In genomic region chr11:83852016-83852355, GRCm38 (mm10) we compare ENCODE assay signal across 9 mouse cellular contexts. TPM values are rescaled to one million over a fixed set of nuclear protein-coding genes. Genes with fewer than 3 reads are reported as not detected.
DNase-seq lines count a peak whose midpoint lies in the region; ATAC-seq and TF ChIP-seq lines count a peak whose summit lies in the region.
"Had no signal": no experiment of that assay in that cellular context is flagged by ENCODE, and none has a peak within 500 bp of the region (broad histone marks: within the 10 kb centered on the region; RNA-seq: fewer than 3 reads in every experiment).

No protein-coding gene starts in this region.

- peak; percentile 58 for DNase-seq in lung, embryonic 14.5 days
- DNase-seq in lung, adult 18-20 months = no peak
- DNase-seq in embryonic facial prominence, embryonic 14.5 days (ENCODE audit: low spot score) = peak; percentile 8
- peak; percentile 76 to 85 for DNase-seq in kidney, postnatal 36 days
- DNase-seq in neural tube, embryonic 11.5 days (ENCODE audit: low spot score) = peak; percentile 52
- no peak for DNase-seq in frontal cortex, postnatal 25 days (ENCODE audit: low spot score in 2 of 2)
- no peak for DNase-seq in adrenal gland, adult 18-20 months (ENCODE audit: low spot score in 2 of 2)

- no peaks in the 10 kb centered on the region for H3K9me3 ChIP-seq in lung, embryonic 14.5 days (ENCODE audit: low read depth, low read length)
- no peaks in the 10 kb centered on the region for H3K9me3 ChIP-seq in embryonic facial prominence, embryonic 14.5 days (ENCODE audit: control insufficient read depth, low read length)
- H3K9me3 ChIP-seq in neural tube, embryonic 11.5 days (ENCODE audit: control insufficient read depth, low read length) = no peaks in the 10 kb centered on the region
- no peaks in the 10 kb centered on the region for H3K9me3 ChIP-seq in forebrain, embryonic 16.5 days (ENCODE audit: control insufficient read depth, low read length)

- no peak; the same call in 1 of the 2 replicates for ATAC-seq in lung, embryonic 14.5 days (ENCODE audit: insufficient read depth)
- no peak for ATAC-seq in embryonic facial prominence, embryonic 14.5 days (ENCODE audit: low read depth)
- no peak for ATAC-seq in neural tube, embryonic 11.5 days (ENCODE audit: insufficient read depth, low FRiP score, low TSS enrichment)
- no peak for ATAC-seq in forebrain, embryonic 16.5 days
- ATAC-seq: Patski had no signal

- H3K4me3 ChIP-seq in lung, embryonic 14.5 days (ENCODE audit: low read depth, low read length) = peak overlapping the region; percentile 44
- peak overlapping the region; percentile 12; the same call in 1 of the 2 replicates for H3K4me3 ChIP-seq in embryonic facial prominence, embryonic 14.5 days (ENCODE audit: low read depth, low read length)
- peak overlapping the region; percentile 11; the same call in 1 of the 2 replicates for H3K4me3 ChIP-seq in neural tube, embryonic 11.5 days (ENCODE audit: low read depth, low read length)
- no peak overlapping the region for H3K4me3 ChIP-seq in forebrain, embryonic 16.5 days (replicated peaks; ENCODE audit: low read length)

- H3K4me2 ChIP-seq in lung, embryonic 14.5 days = peak overlapping the region; percentile 62
- H3K4me2 ChIP-seq in embryonic facial prominence, embryonic 14.5 days (ENCODE audit: low read depth, low read length) = no peak overlapping the region
- H3K4me2 ChIP-seq in neural tube, embryonic 11.5 days (ENCODE audit: low read depth) = no peak overlapping the region; the same call in 1 of the 2 replicates
- H3K4me2 ChIP-seq in forebrain, embryonic 16.5 days (ENCODE audit: low read length) = no peak overlapping the region

- no peak for TF ChIP-seq CTCF in lung, embryonic 14.5 days (IDR thresholded peaks at IDR 0.05; ENCODE audit: low read depth)

- under 1% methylated on average over 24 of the region's 24 CpGs for WGBS in lung, embryonic 14.5 days
- 0% methylated on average over 20 of the region's 24 CpGs for WGBS in embryonic facial prominence, embryonic 14.5 days
- WGBS in neural tube, embryonic 11.5 days = under 1% methylated on average over 24 of the region's 24 CpGs
- 1% methylated on average over 24 of the region's 24 CpGs for WGBS in forebrain, embryonic 16.5 days

- H3K36me3 ChIP-seq in lung, embryonic 14.5 days (ENCODE audit: insufficient read depth) = no peaks in the 10 kb centered on the region
- H3K36me3 ChIP-seq in embryonic facial prominence, embryonic 14.5 days (ENCODE audit: control insufficient read depth, insufficient read depth, low read length) = no peaks in the 10 kb centered on the region
- H3K36me3 ChIP-seq in neural tube, embryonic 11.5 days (ENCODE audit: control insufficient read depth, insufficient read depth, low read length) = no peaks in the 10 kb centered on the region
- no peaks in the 10 kb centered on the region for H3K36me3 ChIP-seq in forebrain, embryonic 16.5 days (ENCODE audit: control insufficient read depth, insufficient read depth)

- peaks cover 76% of the 10 kb centered on the region for H3K27me3 ChIP-seq in lung, embryonic 14.5 days (ENCODE audit: insufficient read depth, low read length)
- peaks cover 87% of the 10 kb centered on the region for H3K27me3 ChIP-seq in embryonic facial prominence, embryonic 14.5 days (replicated peaks; ENCODE audit: control insufficient read depth, insufficient read depth, low read length)
- H3K27me3 ChIP-seq in neural tube, embryonic 11.5 days (ENCODE audit: control insufficient read depth, insufficient read depth, low read length) = peaks cover 70% of the 10 kb centered on the region
- peaks cover 56% of the 10 kb centered on the region for H3K27me3 ChIP-seq in forebrain, embryonic 16.5 days (replicated peaks; ENCODE audit: control insufficient read depth, insufficient read depth, low read length)
- H3K27me3 ChIP-seq: Patski had no signal

- H3K9ac ChIP-seq in lung, embryonic 14.5 days = peak overlapping the region; percentile 70
- H3K9ac ChIP-seq in embryonic facial prominence, embryonic 14.5 days (ENCODE audit: low read depth, low read length) = no peak overlapping the region
- H3K9ac ChIP-seq in neural tube, embryonic 11.5 days (ENCODE audit: low read length) = no peak overlapping the region
- no peak overlapping the region for H3K9ac ChIP-seq in forebrain, embryonic 16.5 days (replicated peaks; ENCODE audit: low read depth, low read length)

- peaks cover 3% of the 10 kb centered on the region; the same call in 1 of the 2 replicates for H3K4me1 ChIP-seq in lung, embryonic 14.5 days (ENCODE audit: insufficient read depth)
- H3K4me1 ChIP-seq in embryonic facial prominence, embryonic 14.5 days (ENCODE audit: control insufficient read depth, insufficient read depth, low read length) = peaks cover 6% of the 10 kb centered on the region; the same call in 1 of the 2 replicates
- 0 out of 2 replicates have a peak, but pooled peaks cover 3% of the 10 kb centered on the region for H3K4me1 ChIP-seq in neural tube, embryonic 11.5 days (ENCODE audit: control insufficient read depth, insufficient read depth, low read length)
- peaks cover 3% of the 10 kb centered on the region; the same call in 1 of the 2 replicates for H3K4me1 ChIP-seq in forebrain, embryonic 16.5 days (replicated peaks; ENCODE audit: control insufficient read depth, insufficient read depth, low read length)

- H3K27ac ChIP-seq in lung, embryonic 14.5 days (ENCODE audit: low read depth) = peak overlapping the region; percentile 87
- H3K27ac ChIP-seq in embryonic facial prominence, embryonic 14.5 days (replicated peaks; ENCODE audit: low read depth, low read length) = no peak overlapping the region
- no peak overlapping the region for H3K27ac ChIP-seq in neural tube, embryonic 11.5 days (ENCODE audit: low read depth, low read length)
- H3K27ac ChIP-seq in forebrain, embryonic 16.5 days (ENCODE audit: low read length) = no peak overlapping the region

RNA-seq across cellular contexts. Expression of gene Hnf1b, which starts 2.1 kb away (rescaled TPM):
- 10.9 and 11.4 TPM in 2 replicates for polyA plus RNA-seq in lung, embryonic 14.5 days (2014; fragmentation: Nextera tagmentation; extraction: Ambion mirVana)
- 0.09 TPM in 1 of 2 replicates, not detected in the other for polyA plus RNA-seq in embryonic facial prominence, embryonic 14.5 days (2014; fragmentation: Nextera tagmentation; extraction: Ambion mirVana)
- polyA plus RNA-seq in neural tube, embryonic 11.5 days (2014; fragmentation: Nextera tagmentation; extraction: Ambion mirVana) = 0.09 and 0.28 TPM in 2 replicates
- total RNA-seq in adrenal gland, adult 18-20 months (2021) = under 1 TPM in 1 of 2 experiments, not detected in 1; 0.17 TPM
- 0.16 TPM in 1 of 2 replicates, not detected in the other for polyA plus RNA-seq in forebrain, embryonic 16.5 days (2015; fragmentation: Nextera tagmentation; extraction: Ambion mirVana)

Comparison
In these comparisons a context has a peak if more than half of its experiments do, and no peak if none do; other contexts are left out.
1. DNase-seq: peak in lung, embryonic 14.5 days (single experiment), embryonic facial prominence, embryonic 14.5 days (single experiment), kidney, postnatal 36 days (2 of 2) and neural tube, embryonic 11.5 days (single experiment); none in lung, adult 18-20 months (0 of 2), frontal cortex, postnatal 25 days (0 of 2) and adrenal gland, adult 18-20 months (0 of 2).